Mouse (Mus musculus): ENCODE results near the gene Ankmy1. TPM values are rescaled to one million over a fixed set of nuclear protein-coding genes. Genes with fewer than 3 reads are reported as not detected.
A peak's percentile ranks its signal among the peaks of the same experiment; 100 is the strongest.

Ankmy1 gene
- total RNA-seq, 2 experiments from 2014 or later = 0.16 TPM; not detected in 1

DNA sequence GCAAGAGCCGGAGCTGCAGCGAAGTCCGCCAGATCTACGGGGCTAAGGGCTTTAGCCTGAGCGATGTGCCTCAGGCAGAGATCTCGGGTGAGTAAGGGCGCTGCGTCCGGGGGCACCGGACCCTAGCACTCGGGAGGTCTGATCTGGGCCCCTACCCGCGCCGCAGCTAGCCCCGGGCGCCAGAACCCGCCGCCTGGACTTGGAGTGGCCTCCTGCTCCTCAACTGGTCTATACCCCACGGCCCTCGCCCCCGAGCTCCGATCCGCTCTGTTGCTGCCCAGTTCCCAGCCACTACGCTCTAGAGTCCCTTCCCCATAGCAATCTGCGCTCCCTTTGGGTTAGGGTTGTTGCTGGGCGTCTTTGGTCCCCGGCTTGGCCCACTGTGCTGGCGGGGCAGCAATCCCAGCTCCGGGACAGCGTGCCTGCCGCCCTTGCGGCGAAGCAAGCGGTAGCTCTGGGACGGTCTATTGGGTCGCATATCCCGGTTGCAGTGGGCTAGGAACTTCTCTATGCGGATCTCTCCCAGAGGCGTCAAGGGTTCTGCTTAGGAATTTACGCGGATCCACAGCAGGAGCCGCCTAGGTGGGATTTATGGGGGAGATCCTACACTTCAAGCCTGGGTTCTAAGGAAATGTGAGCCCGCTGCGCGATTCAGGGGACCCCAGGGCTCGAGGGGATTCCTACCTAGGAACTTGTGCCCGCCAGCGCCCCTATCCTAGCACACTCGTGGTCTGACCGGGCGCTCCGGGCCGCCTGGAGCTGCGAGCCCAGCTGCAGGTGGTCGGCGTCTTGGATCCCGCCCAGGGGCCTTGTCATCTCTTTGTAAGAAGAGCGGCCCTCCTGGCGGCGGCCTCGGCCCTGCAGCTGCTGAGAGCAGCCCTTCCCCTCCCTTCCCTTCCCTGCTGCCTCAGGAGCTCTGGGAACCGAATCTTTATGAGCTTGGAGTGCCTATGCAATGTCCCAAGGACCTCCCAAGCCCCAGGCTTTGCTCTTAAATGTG lies 70.4 kb downstream of the Ankmy1 start:
- DNase-seq (ENCODE audit: extremely low spot score in 1 of 2, low spot score in 1 of 2) = peak in 1 of 2 experiments; percentile 46

DNA sequence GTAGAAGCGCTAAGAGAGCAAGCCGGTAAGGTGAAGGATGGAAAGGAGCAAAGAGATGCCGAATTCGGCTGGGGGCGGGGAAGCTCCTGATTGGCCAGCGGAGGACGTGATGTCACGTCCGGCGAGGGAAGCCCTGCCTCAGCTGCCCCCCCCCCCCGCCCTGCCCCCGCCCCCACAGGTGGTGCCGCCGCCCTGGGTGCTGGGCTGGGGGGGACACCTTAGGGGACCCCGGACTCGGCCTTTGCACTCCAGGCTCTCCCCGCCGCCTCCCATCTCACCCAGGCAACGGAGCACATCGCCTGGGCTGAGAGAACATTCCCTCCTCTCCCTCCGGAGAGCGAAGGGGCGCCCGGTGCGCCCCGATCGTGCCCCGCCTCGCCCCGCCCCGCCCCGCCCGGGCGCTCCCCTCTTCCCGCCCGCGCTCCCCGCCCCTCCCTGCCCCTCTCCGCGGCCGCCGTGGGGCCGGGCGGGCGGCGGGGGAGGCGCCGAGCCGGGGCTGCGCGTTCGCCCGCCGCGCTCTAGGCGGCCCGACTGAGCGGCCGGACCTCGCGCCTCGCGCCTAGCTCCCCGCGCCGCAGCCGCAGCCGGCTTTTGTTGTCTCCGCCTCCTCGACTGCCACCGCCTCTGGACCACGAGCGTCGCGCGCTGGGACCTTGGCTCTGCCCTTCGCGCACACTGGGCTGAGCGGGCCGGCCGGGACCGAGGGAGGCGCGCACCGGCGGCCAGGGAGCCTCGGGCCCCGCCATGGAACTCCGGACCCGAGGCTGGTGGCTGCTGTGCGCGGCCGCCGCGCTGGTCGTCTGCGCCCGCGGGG lies 71.3 kb downstream of the Ankmy1 start, which contains the start of gene Gpc1:
Gene Gpc1 (plus strand): TSS at position 458 of the 814 bp plus-strand sequence.
- DNase-seq (ENCODE audit: extremely low spot score in 1 of 2, low spot score in 1 of 2) = peak; percentile 70 to 79

- no peak for DNase-seq (ENCODE audit: extremely low spot score in 1 of 2, low spot score in 1 of 2)
These were observed 72.0 kb downstream of the Ankmy1 start for GRCm38 (mm10) chr1:92830626-92831187.

- no peak for DNase-seq (ENCODE audit: extremely low spot score in 1 of 2, low spot score in 1 of 2)
These were observed 86.9 kb downstream of the Ankmy1 start for GRCm38 (mm10) chr1:92815756-92816294.

- DNase-seq (ENCODE audit: extremely low spot score in 1 of 2, low spot score in 1 of 2) = no peak
These were observed 87.6 kb downstream of the Ankmy1 start for GRCm38 (mm10) chr1:92815100-92815499.

DNA sequence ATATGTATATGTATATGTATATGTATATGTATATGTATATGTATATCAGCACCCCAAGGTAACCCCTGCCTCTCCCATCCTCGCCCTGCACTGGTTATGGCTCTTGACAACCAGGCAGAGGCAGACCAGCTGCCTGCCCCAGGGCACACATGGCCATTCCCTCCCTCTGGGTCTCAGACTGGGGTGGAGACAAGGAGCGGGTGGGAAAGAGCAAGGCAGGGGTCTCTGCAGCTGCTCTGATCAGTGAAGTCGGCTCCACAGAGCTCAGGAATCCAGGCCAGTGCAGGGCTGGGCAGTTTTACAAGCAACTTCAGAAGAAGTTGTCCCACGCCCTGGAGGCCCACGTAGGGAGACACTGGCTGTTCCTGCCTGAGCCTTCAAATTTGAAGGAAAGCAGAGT lies 88.4 kb downstream of the Ankmy1 start:
- DNase-seq (ENCODE audit: extremely low spot score in 1 of 2, low spot score in 1 of 2) = no peak

Small RNA genes lying within 50 kb of the gene (microRNA-seq; reads per million reads assigned to microRNA genes)
- gene Mir149 = 9,008 to 14,744 reads per million in 2 experiments

Other genes starting within 250 kb of the Ankmy1 start
- 100 to 1,000 TPM; 144 to 149 TPM for gene Gpc1, start 71.3 kb downstream of the Ankmy1 start, total RNA-seq (2021)
- gene Dusp28, start 4.1 kb upstream of the Ankmy1 start, total RNA-seq (2021) = 10 to 100 TPM; 12.8 to 13.0 TPM
- 10 to 100 TPM; 33.9 to 47.9 TPM for gene Rnpepl1, start 7.9 kb upstream of the Ankmy1 start, total RNA-seq (2021)
- gene Capn10, start 31.5 kb upstream of the Ankmy1 start, total RNA-seq (2021) = 10 to 100 TPM; 40.8 to 49.5 TPM
- under 1 TPM; 0.37 to 0.87 TPM for gene Gpr35, start 48.0 kb upstream of the Ankmy1 start, total RNA-seq (2021)
- not detected for gene Aqp12, start 103.4 kb upstream of the Ankmy1 start, total RNA-seq (2021)
- 100 to 1,000 TPM; 592 to 639 TPM for gene Kif1a, start 199.0 kb upstream of the Ankmy1 start, total RNA-seq (2021)
- not detected for gene Agxt, start 232.3 kb upstream of the Ankmy1 start, total RNA-seq (2021)

Measured in layer of hippocampus, postnatal 25 days (tissue).